Mouse (Mus musculus) embryonic stem cell, embryonic (primary cell): Measurements from ENCODE around the gene Rbbp5.

ENCODE experiments used
- CTCF ChIA-PET, 4 experiments: fragments of 300-600 bp in 2 of 4; fragments of 350-600 bp in 2 of 4; sonication (Branson Sonifier 250); formaldehyde crosslinking; loops; one replicate each; lab custom pipeline; 2022; ENCODE audit warnings: inconsistent platforms in 2 of 4; lab: Charles Lee
- POLR2A ChIA-PET, 4 experiments: fragments of 300-600 bp in 2 of 4; fragments of 350-600 bp in 2 of 4; sonication (Branson Sonifier 250); formaldehyde crosslinking; loops; one replicate each; lab custom pipeline; 2022; ENCODE audit warnings: antibody characterized with exemption in 4 of 4, inconsistent platforms in 1 of 4; lab: Charles Lee

Gene Rbbp5

DNA sequence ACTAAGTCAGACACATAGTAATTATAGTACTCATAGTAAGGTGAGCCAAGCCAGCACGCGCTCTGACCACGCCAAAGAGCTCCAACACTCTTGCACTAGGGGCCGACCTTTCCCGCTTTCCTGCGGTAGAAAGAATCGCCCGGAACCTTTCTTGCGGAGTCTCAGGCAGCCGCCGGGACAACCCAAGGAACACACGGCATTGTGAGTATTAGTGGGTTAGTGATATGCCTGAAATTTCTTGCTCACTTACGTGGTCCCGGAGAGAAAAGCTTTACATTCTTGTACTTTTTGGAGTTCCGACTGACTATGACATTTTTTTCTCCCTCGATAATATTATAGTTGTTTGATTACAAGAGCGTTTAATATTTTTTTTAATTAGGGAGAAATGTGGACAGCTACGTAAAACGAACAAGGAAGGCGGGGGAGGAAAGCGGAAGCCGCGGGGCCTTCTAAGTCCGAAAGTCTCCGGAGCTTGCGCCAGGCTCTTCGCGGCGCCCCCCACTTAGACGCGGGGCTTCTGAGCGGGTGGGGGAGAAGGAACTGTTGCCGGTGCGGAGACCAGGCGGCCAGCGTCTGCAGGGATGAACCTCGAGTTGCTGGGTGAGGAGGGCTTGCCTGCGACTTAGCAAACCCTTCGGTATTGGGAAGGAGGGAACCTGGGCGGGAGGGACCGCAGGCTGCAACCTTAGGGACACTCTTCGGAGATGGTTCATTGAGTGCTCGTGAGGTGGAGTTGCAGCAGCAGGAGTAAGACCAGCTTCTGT is at the start of gene Rbbp5:
Gene Rbbp5 (plus strand): TSS at position 438 of the 764 bp plus-strand sequence.
- ChIA-PET CTCF (interaction anchor here in 2 of 4 experiments (0.7 to 1.4 kb wide), 5 partner anchors 43 to 121 kb away, joined by 3 to 13 read pairs (median 3); partner anchors contain the start of gene Dstyk (in 1 of the 2)), POLR2A (interaction anchor here (0.6 to 7.0 kb wide), 72 partner anchors 7 to 949 kb away, joined by 3 to 95 read pairs (median 4); partner anchors contain the start of genes Dstyk (in 2 of the 4), Tmcc2 (in 2 of the 4), Tmem81 (in 2 of the 4) and Fam72a (in 1 of the 4))

DNA sequence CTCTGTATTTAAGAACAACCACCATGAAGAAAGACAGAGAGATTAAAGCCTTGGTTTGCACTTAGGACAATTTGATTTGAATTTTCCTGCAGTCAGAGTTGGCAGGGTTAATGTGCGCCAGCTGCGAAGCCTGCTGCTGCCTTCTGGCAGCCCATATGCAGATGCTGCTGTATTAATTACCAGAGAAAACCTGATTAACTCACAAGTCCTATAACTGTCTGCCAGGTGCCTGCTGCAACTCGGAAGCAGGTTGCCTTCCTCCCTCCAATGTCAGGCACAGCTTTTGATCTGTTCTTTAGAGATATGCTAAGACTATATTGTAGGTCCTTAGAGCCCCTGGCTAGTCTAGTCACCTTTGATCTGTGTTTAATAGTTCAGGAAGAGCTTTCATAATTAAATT is 46.3 kb upstream of the Rbbp5 start:
- CTCF ChIA-PET = interaction anchor here in 3 of 4 experiments (0.6 to 1.9 kb wide), 5 partner anchors 10 to 950 kb away, joined by 3 to 17 read pairs (median 4); partner anchors contain the start of gene Dstyk (in 2 of the 3)
- POLR2A ChIA-PET = interaction anchor here in 2 of 4 experiments (0.7 to 2.3 kb wide), 6 partner anchors 9 to 40 kb away, joined by 3 to 8 read pairs (median 4); partner anchors contain the start of gene Dstyk (in 1 of the 2)

DNA sequence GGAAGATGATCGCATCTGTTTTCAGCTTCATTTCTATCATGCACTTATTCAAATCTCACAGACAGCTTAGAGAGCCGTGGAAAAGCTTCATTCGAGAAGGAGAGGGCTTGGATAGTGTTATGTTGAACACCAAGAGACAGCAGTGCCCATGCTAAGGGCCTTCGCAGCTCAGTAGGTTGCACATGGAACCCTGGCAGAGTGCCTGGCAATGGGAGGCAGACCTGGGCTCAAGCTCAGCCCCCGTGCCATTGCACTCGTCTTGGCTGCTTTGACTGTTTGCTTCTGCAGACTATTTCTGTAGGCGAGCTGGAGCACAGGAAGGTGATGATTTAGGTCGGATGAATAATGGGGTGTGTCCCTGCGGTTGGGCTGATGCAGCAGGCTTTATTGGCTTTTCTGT is 45.4 kb upstream of the Rbbp5 start:
- ChIA-PET CTCF (interaction anchor here (0.6 to 1.9 kb wide), 6 partner anchors 9 to 949 kb away, joined by 3 to 17 read pairs (median 4); partner anchors contain the start of gene Dstyk (in 2 of the 4)), POLR2A (interaction anchor here in 3 of 4 experiments (0.7 to 2.3 kb wide), 8 partner anchors 9 to 65 kb away, joined by 3 to 8 read pairs (median 4); partner anchors contain the start of genes Dstyk (in 1 of the 3) and Rbbp5 (in 1 of the 3))

DNA sequence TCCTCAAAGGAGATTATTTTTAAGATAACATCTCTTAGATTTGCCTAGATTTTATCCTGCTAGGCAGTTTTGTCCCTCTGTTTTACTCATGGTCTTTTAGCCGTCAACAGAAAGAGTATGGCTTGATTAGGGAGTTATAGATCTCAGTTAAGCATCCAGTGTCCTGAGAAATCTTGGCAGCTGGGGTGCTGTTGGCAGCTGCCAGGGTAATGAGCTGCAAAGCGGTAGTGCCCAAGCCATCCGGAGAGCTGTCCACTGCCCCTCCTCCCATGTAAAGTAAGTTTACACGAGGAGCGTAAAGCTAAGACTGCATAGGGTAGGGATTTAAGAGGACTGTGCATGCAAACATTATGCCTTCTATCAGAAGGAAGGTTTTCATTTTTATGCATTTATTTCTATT is 43.8 kb upstream of the Rbbp5 start:
- ChIA-PET POLR2A (interaction anchor here in 2 of 4 experiments (1.0 to 1.6 kb wide), 4 partner anchors 17 to 44 kb away, joined by 3 to 5 read pairs (median 5); partner anchors contain the start of gene Rbbp5 (in 2 of the 2)), CTCF (interaction anchor here in 1 of 4 experiments (1.0 kb wide), 1 partner anchor 42 kb away, joined by 4 read pairs; the partner anchor contains the start of gene Tmcc2)

DNA sequence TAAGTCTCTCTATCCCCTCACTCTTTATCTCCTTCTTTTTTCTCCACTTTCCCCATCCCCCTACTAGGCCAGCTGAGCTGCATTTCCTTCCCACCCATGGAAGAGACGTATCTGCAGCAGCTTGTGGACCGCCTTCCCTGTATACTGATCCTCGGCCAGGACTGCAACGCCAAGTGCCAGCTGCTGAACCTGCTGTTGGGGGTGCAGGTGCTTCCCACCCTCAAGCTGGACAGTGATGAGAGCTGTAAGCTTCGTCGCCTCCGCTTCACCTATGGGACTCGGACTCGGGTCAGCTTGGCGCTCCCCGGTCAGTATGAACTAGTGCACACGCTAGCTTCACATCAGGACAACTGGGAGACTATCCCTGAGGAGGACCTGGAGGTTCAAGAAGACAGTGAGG is 43.1 kb upstream of the Rbbp5 start:
- CTCF ChIA-PET = interaction anchor here in 2 of 4 experiments (0.6 to 1.0 kb wide), 4 partner anchors 40 to 190 kb away, joined by 4 to 7 read pairs (median 4); partner anchors contain the start of gene Tmcc2 (in 1 of the 2)
- POLR2A ChIA-PET = interaction anchor here in 2 of 4 experiments (0.6 to 1.6 kb wide), 7 partner anchors 12 to 324 kb away, joined by 3 to 5 read pairs (median 3); partner anchors contain the start of genes Rbbp5 (in 2 of the 2) and Dstyk (in 1 of the 2)

DNA sequence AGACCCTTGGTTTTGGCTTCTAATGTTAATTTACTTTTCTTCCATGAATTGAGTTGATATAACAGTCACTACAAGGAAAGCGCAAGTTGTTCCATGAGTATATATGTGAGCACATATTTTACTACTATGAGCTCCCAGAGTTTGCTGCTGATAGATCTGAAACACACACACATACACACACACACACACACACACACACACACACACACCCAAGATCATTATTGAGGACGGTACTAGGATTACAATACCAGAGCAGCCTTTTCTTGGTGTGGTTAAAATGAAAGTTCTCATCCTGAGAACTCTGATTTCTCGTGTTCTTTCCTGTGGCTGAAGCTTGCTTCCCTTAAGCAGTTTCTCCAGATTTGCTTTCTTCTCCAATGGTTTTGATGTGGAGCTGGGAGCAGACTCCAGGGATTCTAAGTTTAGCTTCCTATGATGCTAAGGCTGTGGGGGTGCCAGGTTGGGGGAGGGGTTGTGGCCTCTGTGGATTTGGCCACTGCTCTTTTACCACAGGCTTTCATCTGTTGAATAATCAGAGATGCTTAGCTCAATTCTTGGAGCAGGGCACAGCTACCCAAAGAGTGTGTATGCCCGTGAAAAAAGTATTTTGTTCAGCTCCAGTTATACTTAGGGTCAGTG is 40.7 kb upstream of the Rbbp5 start:
- POLR2A ChIA-PET = interaction anchor here in 1 of 4 experiments (0.6 to 1.6 kb wide), 5 partner anchors 35 to 107 kb away, joined by 3 to 6 read pairs (median 4); partner anchors contain the start of gene Cntn2
- CTCF ChIA-PET = interaction anchor here in 2 of 4 experiments (0.6 to 1.5 kb wide), 6 partner anchors 11 to 703 kb away, joined by 3 to 5 read pairs (median 3); no protein-coding TSS in a partner anchor

DNA sequence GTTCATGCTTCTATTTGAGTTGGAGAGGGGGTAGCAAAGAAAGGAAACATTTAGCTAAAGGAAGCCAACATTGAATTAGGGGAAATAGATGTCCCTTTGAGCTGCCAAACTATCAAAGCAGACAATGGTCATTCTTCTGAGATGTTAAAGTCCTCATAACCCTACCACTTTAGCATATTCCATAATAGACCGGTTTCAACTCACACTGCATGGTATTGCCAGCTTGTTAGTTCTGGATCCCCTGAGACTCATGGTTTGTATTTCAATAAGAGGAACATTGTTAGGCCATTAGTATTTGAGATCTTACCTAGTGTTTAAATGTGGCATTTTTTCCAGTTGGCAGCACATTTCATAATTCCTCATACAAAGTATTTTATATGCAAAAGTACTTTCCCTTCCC is 40.2 kb upstream of the Rbbp5 start:
- POLR2A ChIA-PET = interaction anchor here in 1 of 4 experiments (0.6 to 1.6 kb wide), 4 partner anchors 35 to 106 kb away, joined by 3 to 6 read pairs (median 4); partner anchors contain the start of gene Cntn2

DNA sequence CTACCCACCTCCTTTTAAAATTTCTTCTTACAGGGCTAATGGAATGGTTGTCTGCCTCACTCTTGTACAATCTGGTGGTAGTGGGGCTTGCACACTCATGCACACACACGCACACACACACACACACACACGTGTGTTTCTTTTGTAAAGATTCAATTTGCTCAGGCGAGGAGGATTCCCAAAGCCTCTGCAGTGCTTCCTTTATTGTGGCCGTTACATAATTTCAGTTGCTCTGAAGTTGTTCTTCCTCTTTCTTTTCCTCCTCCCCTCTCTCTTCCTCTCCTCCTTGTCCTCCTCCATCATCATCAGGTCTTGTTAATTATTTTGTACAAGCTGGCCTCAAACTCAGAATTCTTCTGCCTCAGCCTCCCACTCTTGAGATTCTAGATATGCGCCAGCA is 39.8 kb upstream of the Rbbp5 start:
- ChIA-PET CTCF (interaction anchor here in 1 of 4 experiments (1.5 kb wide), 1 partner anchor 47 kb away, joined by 3 read pairs; no protein-coding TSS in a partner anchor), POLR2A (interaction anchor here in 1 of 4 experiments (1.1 to 1.6 kb wide), 3 partner anchors 34 to 96 kb away, joined by 3 to 6 read pairs (median 5); no protein-coding TSS in a partner anchor)

More for the DNA sequence above, 40.2 kb upstream of the Rbbp5 start:
- CTCF ChIA-PET = interaction anchor here in 2 of 4 experiments (0.6 to 1.5 kb wide), 4 partner anchors 11 to 487 kb away, joined by 3 to 5 read pairs (median 3); no protein-coding TSS in a partner anchor

DNA sequence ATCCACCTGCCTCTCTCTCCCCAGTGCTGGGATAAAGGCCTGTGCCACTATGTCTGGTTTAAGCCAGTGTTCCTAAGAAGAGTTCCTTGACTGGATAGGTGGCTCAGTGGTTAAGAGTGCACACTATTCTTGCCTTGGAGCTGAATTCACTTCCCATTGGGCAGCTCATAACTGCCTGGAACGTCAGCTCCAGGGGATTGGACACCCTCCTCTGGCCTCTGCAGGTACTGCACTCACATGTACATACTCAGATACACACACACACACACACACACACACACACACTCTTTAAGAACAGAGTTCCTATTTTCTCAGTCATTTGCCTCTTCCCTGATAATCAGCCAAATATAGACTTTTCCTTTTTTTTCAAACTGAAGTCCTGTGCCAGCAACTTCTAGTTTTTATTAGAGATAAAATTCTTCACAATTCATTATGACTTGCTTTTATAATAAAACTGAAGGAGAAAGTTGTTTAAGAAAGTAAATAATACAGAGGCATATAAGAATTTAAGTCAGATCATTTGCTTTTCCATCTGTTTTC is 36.2 kb upstream of the Rbbp5 start:
- POLR2A ChIA-PET = interaction anchor here in 3 of 4 experiments (0.7 to 4.5 kb wide), 12 partner anchors 9 to 125 kb away, joined by 3 to 30 read pairs (median 3); partner anchors contain the start of genes Rbbp5 (in 2 of the 3) and Nuak2 (in 1 of the 3)
- CTCF ChIA-PET = interaction anchor here (0.5 to 1.4 kb wide), 20 partner anchors 9 to 394 kb away, joined by 3 to 8 read pairs (median 3); partner anchors contain the start of genes Dstyk (in 1 of the 4) and Tmem81 (in 1 of the 4)

DNA sequence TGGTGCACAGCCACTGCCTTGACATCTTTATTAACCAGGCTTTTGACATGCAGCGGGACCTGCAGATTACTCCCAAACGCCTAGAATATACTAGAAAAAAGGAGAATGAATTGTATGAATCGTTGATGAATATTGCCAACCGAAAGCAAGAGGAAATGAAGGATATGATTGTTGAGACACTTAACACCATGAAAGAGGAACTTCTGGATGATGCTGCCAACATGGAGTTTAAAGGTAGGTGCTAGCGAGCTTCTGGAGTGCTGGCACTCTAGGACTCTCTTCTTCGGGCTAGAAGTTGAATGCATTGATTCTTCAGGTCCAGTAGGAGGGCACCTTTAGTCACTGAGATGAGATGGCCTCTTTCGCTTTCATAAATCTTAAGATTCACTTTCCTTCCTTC is 27.4 kb upstream of the Rbbp5 start:
- CTCF ChIA-PET = interaction anchor here in 1 of 4 experiments (0.5 kb wide), 1 partner anchor 156 kb away, joined by 6 read pairs; no protein-coding TSS in a partner anchor
- POLR2A ChIA-PET = interaction anchor here (0.6 to 2.4 kb wide), 8 partner anchors 9 to 33 kb away, joined by 3 to 12 read pairs (median 4); partner anchors contain the start of gene Rbbp5 (in 3 of the 4)

DNA sequence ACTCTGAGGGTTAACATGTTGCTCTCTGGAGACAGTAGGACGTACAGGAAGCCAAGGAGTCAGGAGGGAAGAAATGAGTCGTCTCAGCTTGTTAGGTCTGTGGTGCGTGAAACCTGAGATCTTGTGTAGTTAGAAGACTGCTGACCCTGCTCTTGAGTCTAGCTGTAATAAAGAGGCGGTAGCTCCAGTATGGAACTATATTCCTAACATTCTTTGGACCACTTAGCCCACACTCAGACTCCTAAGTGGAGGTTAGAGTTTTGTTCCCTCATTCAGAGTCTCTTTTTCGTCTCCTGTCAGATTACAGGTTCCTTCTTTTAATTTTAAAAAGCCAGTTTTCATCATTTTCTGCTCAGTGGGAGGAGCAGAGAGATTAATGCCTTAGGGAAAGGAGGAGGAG is 12.5 kb upstream of the Rbbp5 start:
- ChIA-PET CTCF (interaction anchor here in 1 of 4 experiments (0.7 to 1.7 kb wide), 2 partner anchors 56 to 109 kb away, joined by 3 to 4 read pairs; no protein-coding TSS in a partner anchor), POLR2A (interaction anchor here in 3 of 4 experiments (0.8 to 9.1 kb wide), 9 partner anchors 11 to 74 kb away, joined by 3 to 155 read pairs (median 4); partner anchors contain the start of genes Rbbp5 (in 3 of the 3) and Tmcc2 (in 1 of the 3))

DNA sequence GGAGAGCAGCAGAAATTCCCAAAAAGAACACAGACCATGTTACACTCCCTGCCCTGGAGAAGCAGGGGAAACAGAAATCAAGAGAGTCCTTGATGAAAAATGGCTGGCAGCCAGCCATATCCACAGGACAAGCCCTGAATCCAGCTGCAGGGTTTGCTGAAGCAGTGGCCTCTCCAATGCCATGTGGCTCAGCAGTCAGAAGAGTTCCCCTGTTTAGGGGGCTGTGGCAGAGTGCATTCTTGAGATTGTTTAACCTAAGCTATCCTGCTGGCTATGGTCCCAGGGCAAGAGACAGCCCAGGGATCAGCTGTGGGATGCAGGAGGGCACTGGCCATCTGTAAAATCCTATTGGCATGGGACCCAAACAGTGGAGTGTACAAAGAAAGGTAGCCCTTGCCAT is 8.2 kb upstream of the Rbbp5 start:
- ChIA-PET POLR2A (interaction anchor here in 3 of 4 experiments (0.7 to 9.1 kb wide), 24 partner anchors 7 to 278 kb away, joined by 3 to 155 read pairs (median 5); partner anchors contain the start of genes Dstyk (in 2 of the 3), Rbbp5 (in 2 of the 3), Tmcc2 (in 2 of the 3) and Tmem81 (in 2 of the 3)), CTCF (interaction anchor here in 3 of 4 experiments (0.6 to 2.1 kb wide), 12 partner anchors 52 to 226 kb away, joined by 3 to 9 read pairs (median 4); partner anchors contain the start of genes Dstyk (in 1 of the 3) and Tmcc2 (in 1 of the 3))

DNA sequence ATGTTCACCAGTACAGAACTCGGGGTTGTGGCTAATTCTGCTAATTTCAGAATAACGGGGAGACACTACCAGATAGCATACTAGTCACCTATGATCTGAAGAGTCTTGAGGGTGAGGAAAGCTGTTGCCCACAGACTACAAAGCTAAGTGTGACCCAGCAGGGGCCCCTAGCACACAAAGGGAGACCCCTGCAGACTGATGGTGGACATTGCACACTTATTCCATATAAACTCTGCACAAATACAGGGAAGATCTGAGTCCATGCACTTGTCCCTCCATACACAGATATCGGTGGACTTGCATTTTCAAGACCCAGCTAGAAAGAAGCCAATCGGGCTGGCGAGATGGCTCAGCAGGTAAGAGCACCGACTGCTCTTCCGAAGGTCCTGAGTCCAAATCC is 7.6 kb upstream of the Rbbp5 start:
- POLR2A ChIA-PET = interaction anchor here (0.5 to 9.1 kb wide), 40 partner anchors 6 to 1212 kb away, joined by 3 to 155 read pairs (median 4); partner anchors contain the start of genes Dstyk (in 2 of the 4), Rbbp5 (in 2 of the 4), Tmcc2 (in 2 of the 4) and Tmem81 (in 2 of the 4)
- CTCF ChIA-PET = interaction anchor here (0.5 to 2.1 kb wide), 13 partner anchors 39 to 227 kb away, joined by 3 to 9 read pairs (median 4); partner anchors contain the start of genes Dstyk (in 1 of the 4) and Tmcc2 (in 1 of the 4)

DNA sequence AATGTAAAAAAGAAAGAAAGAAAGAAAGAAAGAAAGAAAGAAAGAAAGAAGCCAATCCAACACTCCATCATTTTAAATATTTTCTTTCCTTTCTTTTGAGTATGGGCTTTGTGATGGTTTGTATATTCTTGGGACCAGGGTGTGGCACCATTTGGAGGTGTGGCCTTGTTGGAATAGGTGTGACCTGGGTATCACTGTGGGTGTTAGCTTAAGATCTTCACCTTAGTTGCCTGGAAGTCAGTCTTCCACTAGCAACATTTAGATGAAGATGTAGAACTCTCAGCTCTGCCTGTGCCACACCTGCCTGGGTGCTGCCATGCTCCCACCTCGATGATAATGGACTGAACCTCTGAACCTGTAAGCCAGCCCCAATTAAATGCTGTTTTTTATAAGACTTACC is 7.1 kb upstream of the Rbbp5 start:
- CTCF ChIA-PET = interaction anchor here (0.5 to 2.1 kb wide), 11 partner anchors 11 to 227 kb away, joined by 3 to 9 read pairs (median 4); partner anchors contain the start of gene Dstyk (in 1 of the 4)
- POLR2A ChIA-PET = interaction anchor here (0.5 to 9.1 kb wide), 44 partner anchors 9 to 1212 kb away, joined by 3 to 155 read pairs (median 4); partner anchors contain the start of genes Dstyk (in 2 of the 4), Tmcc2 (in 2 of the 4), Rbbp5 (in 1 of the 4) and Tmem81 (in 1 of the 4)

DNA sequence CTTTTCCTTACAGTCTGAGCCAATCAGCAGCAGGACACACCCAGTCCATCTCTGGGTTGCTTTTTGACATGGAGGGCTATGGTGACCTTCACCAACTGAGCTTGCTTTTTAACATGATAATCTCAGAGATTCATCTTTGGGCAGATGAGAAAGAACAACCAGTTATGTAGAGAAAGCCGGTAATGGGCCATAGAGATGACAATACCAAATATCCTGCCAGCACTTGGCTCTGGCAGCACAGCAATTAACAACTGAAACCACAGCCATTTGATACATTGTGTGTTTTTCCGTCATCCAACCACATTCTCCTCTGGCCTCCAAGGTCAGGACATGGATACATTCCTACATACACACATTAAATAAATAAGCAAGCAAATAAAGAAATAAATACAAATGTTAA is 6.1 kb upstream of the Rbbp5 start:
- POLR2A ChIA-PET = interaction anchor here (0.6 to 9.1 kb wide), 117 partner anchors 9 to 1196 kb away, joined by 3 to 155 read pairs (median 5); partner anchors contain the start of genes Dstyk (in 3 of the 4), Tmcc2 (in 3 of the 4), Tmem81 (in 3 of the 4) and Elk4 (in 2 of the 4)
- CTCF ChIA-PET = interaction anchor here (0.6 to 1.5 kb wide), 15 partner anchors 10 to 915 kb away, joined by 3 to 7 read pairs (median 3); partner anchors contain the start of genes Dstyk (in 2 of the 4) and Tmcc2 (in 1 of the 4)
